Mouse (Mus musculus): ENCODE measurements around the gene Sipa1. TPM values are rescaled to one million over a fixed set of nuclear protein-coding genes. Genes with fewer than 3 reads are reported as not detected.
A peak's percentile ranks its signal among the peaks of the same experiment; 100 is the strongest.

The Sipa1 gene
- total RNA-seq, 4 experiments from 2014 or later, result 40.3 to 76.9 (median 57.8) TPM

GRCm38 (mm10) chr19:5641641-5642040 lies 21.9 kb downstream of the Sipa1 start:
- no peak for DNase-seq

DNA sequence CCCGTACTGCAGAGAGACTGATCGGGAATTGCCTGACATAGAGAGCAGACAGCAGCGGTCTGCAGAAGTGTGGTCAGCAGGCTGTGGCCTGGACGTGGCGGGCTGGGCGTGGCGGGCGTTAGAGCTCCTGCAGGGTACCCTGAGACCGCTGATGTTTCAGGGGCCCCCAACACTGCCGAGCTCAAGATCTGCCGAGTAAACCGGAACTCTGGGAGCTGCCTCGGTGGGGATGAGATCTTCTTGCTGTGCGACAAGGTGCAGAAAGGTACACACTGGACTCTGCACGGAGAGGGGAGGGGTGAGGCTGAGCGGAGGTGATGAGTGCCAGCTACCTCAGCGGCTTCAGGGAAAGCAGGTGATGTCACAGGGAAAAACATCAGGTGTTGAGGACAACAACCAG lies 22.5 kb downstream of the Sipa1 start:
- no peak for DNase-seq

DNA sequence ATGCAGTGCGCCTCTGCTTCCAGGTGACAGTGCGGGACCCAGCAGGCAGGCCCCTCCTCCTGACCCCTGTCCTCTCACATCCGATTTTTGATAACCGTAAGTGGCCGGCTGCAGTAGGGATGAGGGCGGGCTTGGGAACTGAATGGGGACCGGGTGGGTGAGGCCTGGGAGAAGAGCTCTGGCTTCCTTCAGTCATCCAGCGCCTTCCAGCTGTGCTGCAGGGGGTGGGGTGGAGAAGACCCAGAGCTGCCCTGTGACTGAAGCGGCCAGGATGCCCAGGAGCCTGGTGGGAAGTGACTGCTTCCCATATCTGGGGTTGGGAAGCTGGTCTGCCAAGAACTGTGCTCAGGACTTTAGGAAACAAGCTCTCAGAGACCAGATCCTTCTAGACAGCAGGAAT lies 23.2 kb downstream of the Sipa1 start:
- DNase-seq, result no peak

DNA sequence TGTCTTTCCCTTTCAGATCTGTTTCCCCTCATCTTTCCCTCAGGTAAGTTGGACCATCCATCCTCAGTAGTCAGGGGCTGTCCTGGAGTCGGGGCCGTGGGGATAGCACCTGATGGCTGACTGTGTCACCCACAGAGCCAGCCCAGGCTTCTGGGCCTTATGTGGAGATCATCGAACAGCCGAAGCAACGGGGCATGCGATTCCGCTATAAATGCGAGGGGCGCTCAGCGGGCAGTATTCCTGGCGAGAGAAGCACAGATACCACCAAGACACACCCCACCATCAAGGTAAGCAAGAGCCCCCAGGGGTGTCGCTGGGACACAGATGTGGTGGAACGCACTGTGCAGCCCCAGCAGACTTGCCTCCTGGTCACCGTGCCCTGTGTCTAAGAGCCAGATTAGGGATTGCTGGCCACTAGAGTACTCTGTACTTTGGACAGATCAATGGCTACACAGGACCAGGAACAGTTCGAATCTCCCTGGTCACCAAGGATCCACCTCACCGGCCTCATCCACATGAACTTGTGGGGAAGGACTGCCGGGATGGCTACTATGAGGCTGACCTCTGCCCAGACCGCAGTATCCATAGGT lies 25.0 kb downstream of the Sipa1 start:
- no peak for DNase-seq

DNA sequence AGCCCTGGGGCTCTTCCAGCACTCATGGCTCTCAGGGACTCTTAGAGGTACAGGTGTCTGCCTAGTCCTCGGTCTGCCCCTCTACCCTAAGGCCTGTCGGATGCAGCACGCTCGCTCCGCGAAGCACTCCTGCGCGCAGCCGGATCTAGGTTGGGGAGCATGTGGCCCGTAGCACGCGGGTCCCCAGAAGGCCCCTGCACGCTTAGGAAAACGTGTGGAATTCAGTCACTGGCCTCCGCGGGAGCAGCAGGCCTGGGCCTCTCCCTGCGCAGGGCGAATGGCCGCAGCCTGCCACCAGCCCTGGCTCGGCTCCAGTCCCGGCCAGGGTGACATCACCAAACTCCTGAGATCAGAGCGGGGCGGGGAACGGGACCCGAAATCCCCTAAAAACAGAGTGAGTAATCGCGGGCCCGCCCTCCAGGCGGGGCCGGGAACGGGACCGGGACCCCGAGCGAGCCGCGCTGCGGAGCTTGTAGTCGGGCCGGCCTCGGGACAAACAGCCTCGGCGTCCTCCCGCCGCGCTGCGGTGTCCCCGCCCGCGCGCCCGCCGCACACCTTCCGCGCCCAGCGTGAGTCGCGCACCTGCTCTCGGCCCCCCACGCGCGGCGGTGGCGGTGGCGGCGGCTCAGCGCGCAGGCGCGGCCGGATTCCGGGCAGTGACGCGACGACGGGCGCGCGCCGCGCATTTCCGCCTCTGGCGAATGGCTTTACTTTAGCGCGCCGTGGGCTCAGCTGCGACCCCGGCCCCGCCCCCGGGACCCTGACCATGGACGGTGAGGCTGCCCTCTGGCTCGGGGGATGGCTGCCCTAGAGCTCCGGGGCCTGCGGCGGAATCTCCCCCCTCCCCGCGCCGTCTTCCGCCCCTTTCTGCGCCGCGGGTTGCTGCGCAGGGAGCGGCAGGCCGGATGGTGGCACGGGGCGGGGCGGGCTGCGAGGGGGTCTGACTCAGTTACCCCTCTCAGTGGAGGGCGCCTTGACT lies 26.1 kb downstream of the Sipa1 start, which contains the start of gene Rela:
Gene Rela (plus strand): TSS at position 415 of the 979 bp plus-strand sequence.
- DNase-seq, result peak; percentile 92

- DNase-seq, result no peak
Observed at GRCm38 (mm10) chr19:5636571-5637041, 26.9 kb downstream of the Sipa1 start.

DNA sequence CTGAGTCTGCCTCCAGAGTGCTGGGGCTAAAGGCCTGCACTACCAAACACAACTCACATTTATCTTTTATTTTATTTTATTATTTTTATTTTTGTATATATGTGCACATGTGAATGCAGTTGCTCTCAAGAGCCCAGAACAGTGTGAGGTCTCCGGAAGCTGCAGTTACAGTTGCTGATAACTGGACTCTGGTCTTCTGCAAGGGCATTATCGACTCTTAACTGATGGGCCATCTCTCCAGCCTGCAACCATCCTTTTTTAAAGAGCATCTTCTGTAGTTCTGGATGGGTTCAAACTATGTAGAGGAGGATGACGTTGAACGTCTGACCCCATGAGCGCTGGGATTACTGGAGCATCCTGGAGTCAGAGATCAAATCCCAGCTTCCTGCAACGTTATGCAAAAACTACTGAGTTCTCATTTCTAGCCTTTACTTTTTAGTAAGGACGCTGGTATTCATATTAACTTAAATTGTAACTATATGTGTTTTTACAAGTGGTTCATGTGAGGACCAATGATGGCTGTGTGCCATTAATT lies 27.4 kb downstream of the Sipa1 start:
- no peak for DNase-seq

DNA sequence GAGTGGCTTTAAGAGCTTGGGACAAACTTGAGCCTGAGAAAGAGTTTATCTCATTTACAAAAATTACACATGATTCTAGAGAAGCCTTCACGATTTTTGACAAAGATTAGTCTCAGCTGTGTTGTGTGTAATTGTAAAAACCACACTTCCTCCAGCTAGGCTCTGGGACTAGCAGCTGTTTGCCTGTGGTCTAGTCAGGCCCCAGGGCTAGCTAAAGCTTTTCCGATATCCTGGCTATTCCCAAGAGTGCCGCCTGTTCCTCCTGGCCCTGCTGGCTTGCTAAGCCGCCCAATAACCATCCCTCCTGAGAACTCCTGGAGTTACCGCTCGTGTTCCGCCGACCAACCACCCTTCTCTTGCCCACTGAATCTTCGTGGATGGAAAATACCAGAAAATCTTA lies 31.4 kb downstream of the Sipa1 start:
- no peak for DNase-seq

DNA sequence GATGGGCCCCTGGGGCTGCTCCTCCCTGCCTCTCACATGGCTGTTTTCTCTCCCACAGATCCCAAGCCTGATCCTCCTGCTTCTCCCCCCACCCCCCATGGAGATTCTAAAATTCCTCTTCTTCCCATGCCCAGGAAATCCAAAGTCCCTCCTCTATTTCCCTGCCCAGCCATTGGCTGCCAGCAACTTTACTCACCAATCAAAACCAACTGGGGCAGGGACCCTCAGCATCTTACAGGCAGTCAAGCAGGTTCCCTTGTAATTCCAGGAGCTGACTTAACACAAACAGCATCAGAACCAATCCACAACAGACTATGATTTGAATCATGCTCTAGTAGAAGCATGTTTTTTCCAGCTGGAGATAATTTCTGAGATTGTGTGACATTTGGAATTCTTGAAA lies 33.6 kb downstream of the Sipa1 start:
- no peak for DNase-seq

DNA sequence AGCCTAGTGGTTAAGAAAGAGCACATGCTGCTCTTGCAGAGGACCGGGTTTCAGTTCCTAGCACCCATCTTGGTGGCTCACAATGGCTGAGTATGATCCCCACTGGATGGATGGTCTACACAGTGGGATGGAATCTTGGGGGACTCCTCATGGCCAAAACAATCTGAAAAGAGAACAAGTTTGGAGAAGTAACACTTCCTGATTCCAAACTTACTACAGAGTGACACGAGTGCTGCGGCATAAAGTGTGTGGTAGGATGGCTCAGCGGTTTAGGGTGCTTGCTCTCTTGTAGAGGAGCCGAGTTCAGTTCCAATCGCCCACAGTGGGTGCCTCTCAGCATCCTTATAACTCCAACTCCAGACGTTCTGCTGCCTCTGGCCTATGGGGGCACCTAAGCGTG lies 38.2 kb downstream of the Sipa1 start:
- no peak for DNase-seq

DNA sequence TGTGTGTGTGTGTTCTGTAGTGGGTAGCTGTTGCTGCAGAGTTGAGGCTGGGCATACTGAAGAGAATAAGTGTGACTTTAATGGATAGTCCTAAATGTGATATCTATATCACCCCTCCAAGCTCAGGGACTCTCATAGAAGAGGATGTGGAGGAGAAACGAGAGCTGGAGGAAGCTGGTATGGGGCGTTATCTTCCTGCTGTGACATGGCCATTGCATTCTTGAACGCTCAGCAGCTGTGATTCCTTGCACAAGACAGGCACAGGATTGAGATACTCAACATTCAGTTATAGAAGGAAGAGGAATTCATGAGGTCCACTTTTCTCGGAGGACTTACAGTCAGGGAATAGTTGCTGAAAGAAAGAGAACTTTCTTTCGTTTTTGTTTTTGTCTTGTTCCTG lies 41.6 kb downstream of the Sipa1 start:
- no peak for DNase-seq

GRCm38 (mm10) chr19:5620007-5620406 lies 43.5 kb downstream of the Sipa1 start:
- DNase-seq, result no peak

DNA sequence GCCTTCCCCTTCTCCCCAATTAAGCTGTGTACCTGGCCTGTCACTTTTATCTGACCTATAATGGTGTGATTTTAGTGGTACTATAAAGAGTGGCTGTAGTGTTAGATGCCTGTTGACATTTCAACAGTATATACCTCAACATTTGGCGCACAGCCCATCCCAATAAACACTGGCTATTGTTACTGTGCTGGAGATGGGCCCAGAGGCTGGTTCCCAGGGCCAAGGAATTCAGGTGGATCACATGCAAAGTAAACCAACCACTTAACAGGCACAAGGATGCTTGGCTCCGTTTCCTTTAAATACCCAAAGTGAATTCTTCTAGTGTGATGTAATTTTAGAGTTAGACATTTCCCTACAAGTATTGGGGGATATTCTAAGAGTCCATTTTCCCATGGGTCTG lies 48.6 kb downstream of the Sipa1 start:
- DNase-seq, result no peak

DNA sequence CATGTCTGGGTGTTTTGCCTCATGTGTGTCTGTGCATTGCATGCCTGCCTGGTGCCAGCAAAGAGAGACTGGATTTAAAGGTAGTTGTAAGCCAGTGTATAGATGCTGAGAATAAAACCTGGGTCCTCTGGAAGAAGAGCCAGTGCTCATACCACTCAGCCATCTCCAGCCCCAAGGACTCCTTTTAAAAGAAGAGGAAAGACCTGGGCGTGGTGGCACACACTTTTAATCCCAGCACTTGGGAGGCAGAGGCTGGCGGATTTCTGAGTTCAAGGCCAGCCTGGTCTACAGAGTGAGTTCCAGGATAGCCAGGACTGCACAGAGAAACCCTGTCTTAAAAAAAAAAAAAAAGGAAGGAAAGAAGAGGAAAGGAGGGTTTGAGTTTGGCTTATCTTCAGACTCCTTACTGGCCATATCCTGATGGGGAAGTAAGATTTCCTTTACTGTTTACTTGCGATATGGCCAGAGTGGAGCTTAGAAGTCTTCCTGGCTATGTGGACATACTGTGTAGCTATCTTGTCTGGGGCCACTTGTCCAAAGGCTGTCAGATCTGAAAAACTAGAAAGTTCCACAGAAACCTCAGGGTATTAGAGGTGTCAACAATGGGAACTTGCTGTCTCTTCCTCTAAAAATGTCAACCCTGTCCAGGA lies 50.6 kb downstream of the Sipa1 start:
- no peak for DNase-seq

DNA sequence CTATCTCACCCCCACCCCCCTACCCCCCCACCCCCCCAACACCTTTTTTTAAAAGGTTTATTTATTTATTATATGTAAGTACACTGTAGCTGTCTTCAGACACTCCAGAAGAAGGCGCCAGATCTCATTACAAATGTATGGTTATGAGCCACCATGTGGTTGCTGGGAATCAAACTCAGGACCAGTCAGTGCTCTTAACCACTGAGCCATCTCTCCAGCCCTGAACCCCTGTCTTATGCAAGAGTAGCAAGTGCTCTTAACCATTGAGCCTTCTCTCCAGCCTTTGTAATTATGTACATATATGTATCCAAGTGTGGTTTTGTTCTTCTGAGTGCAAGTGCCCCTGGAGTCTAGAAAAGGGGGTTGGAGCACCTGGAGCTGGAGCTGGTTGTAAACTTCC lies 51.5 kb downstream of the Sipa1 start:
- DNase-seq, result no peak

- DNase-seq, result peak; percentile 85
Observed at GRCm38 (mm10) chr19:5609547-5610404, 53.7 kb downstream of the Sipa1 start, which contains the start of gene Kat5. Gene Kat5 (minus strand): TSS chr19:5610237.

DNA sequence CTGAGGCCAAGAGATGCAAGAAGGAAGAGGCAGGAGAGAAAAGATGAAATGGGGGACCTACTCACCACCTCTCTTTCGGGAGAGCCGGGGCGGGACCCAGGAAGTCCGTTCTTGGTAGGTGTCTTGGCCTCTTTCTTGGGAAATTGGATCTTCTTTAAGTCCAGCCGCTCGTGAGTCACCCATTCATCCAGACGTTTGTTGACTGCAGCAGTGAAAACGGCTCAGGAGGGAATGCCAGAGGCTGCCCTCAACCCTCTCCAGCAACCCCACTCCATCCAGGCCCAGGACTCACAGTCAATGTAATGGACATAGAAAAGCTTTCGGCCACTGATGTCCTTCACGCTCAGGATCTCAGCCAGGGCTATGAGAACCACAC lies 54.3 kb downstream of the Sipa1 start:
- DNase-seq, result no peak

GRCm38 (mm10) chr19:5608707-5609106 lies 54.8 kb downstream of the Sipa1 start:
- DNase-seq, result no peak

- DNase-seq, result no peak
Observed at GRCm38 (mm10) chr19:5607705-5608410, 55.6 kb downstream of the Sipa1 start.

DNA sequence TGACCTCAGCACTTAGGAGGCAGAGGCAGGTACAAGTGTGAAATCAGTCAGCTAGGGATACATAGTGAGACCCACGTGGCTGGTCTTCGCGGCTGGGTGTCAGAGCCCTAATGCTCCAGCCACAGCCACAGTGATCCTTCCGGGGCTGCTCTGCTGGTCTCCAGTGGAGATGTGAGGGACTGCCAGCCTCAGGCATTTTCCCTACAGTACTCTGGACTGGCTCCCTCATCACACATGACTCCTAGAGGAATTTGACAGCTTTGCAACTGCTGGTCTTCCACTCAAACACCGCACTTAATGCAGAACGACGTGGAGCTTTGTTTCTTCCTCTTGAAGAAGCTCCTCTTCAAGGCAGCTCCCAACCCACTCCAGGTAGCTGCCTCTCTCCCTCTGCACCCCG lies 57.3 kb downstream of the Sipa1 start:
- no peak for DNase-seq

DNA sequence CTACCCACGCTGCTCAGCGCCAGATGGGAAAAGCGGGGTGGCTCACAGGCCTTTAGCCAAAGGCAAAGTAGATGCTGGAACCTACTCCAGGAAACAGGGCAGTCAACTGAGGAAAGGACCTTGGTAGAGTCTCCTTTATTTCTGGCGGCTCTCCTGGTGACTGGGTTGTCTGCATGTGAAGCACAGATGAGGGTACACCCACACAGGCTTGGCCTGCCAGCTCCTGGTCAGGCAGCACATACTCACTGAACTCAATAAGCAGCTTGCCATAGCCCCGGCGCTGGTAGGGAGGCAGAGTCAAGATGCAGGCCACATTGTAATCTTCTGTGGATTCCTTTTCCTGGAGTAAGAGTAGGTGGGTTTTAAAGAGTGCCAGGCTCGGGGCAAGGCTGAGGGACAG lies 58.4 kb downstream of the Sipa1 start:
- DNase-seq, result no peak

All from adrenal gland, adult 8-10 months (tissue).